Mouse (Mus musculus) midbrain, postnatal 0 days (tissue): ENCODE results near the gene Nsa2. TPM values are rescaled to one million over a fixed set of nuclear protein-coding genes. Genes with fewer than 3 reads are reported as not detected.

Source experiments
- ATAC-seq: fragments of 200-750 bp; cut with Nextera tagmentation; 2 replicates; pipeline ENCODE4 v1.8.0; 2017; ENCODE audit warnings: moderate number of reproducible peaks, mild to moderate bottlenecking, moderate TSS enrichment, moderate library complexity; ENCODE audit not compliant: low FRiP score
- DNase-seq: peaks from one replicate; pipeline ENCODE4 v3.0.0-alpha.2; 2015; ENCODE audit warnings: low spot score
- H3K27ac ChIP-seq: fragments of 300-500 bp; sonication (generic); 2 replicates; pipeline ENCODE4 v1.5.1; 2014; ENCODE audit warnings: low read depth, mild to moderate bottlenecking, low read length, mixed read lengths
- H3K27me3 ChIP-seq: fragments of 300-500 bp; sonication (generic); 2 replicates; pipeline ENCODE4 v1.6.1; 2014; ENCODE audit warnings: low read length, control low read depth, mixed read lengths; ENCODE audit not compliant: insufficient read depth
- H3K36me3 ChIP-seq: fragments of 300-500 bp; sonication (generic); 2 replicates; pipeline ENCODE4 v1.6.1; 2014; ENCODE audit warnings: low read length, control low read depth, mixed read lengths; ENCODE audit not compliant: insufficient read depth
- H3K4me1 ChIP-seq: fragments of 300-500 bp; sonication (generic); 2 replicates; pipeline ENCODE4 v1.6.1; 2014; ENCODE audit warnings: mild to moderate bottlenecking, control low read depth, antibody characterized with exemption, low read length, mixed read lengths; ENCODE audit not compliant: insufficient read depth
- H3K4me2 ChIP-seq: fragments of 300-500 bp; sonication (generic); 2 replicates; pipeline ENCODE4 v1.6.1; 2014; ENCODE audit warnings: low read depth, mild to moderate bottlenecking, low read length, mixed read lengths; ENCODE audit not compliant: poor library complexity, severe bottlenecking
- H3K4me3 ChIP-seq: fragments of 300-500 bp; sonication (generic); 2 replicates; pipeline ENCODE4 v1.5.1; 2014; ENCODE audit warnings: low read depth, mild to moderate bottlenecking, low read length, moderate library complexity
- H3K9ac ChIP-seq: fragments of 300-500 bp; sonication (generic); replicated peaks from 2 replicates; pipeline ENCODE4 v1.6.1; 2014; ENCODE audit warnings: mild to moderate bottlenecking, low read length, moderate library complexity, mixed read lengths; ENCODE audit not compliant: poor library complexity, severe bottlenecking
- H3K9me3 ChIP-seq: fragments of 300-500 bp; sonication (generic); 2 replicates; pipeline ENCODE4 v1.6.1; 2016; ENCODE audit warnings: low read length, control low read depth
- CTCF ChIP-seq: IDR thresholded peaks from 2 replicates; pipeline ENCODE4 v1.5.1; 2016; ENCODE audit warnings: antibody characterized with exemption, mild to moderate bottlenecking
- WGBS: fragments of 180-500 bp; shearing (Covaris S2); extraction: QIAGEN DNeasy Blood & Tissue Kit; methylation state at CpG from one replicate; pipeline ENCODE4 v1.1.7; 2014; 5-methylcytosine and 5-hydroxymethylcytosine counted together
- polyA plus RNA-seq: library from polyadenylated mRNA; unstranded; fragments of >200 nt; fragmentation: Nextera tagmentation; extraction: Ambion mirVana; gene quantifications from 2 replicates; pipeline ENCODE4 v1.2.1, GENCODE M21; 2015
- total RNA-seq: library from RNA; depleted of rRNA; stranded (reverse); fragments of >200 nt; gene quantifications from 2 replicates; pipeline ENCODE4 v1.2.3, GENCODE M21; 2014; rRNA removed

The Nsa2 gene
- total and polyA plus RNA-seq, 2 experiments from 2014 or later: 24.1 to 35.6 TPM

- H3K9me3 ChIP-seq: no peaks in the 10 kb centered on the region
- WGBS: 88% methylated on average over 2 of the region's 2 CpGs
- H3K4me2 ChIP-seq: no peak overlapping the region
- no peak for ATAC-seq
- no peak for TF ChIP-seq CTCF
- H3K27ac ChIP-seq: no peak overlapping the region
- H3K27me3 ChIP-seq: no peaks in the 10 kb centered on the region
- H3K4me3 ChIP-seq: no peak overlapping the region
- no peaks in the 10 kb centered on the region for H3K4me1 ChIP-seq
- no peak overlapping the region for H3K9ac ChIP-seq
- H3K36me3 ChIP-seq: no peaks in the 10 kb centered on the region
- DNase-seq: peak; percentile 51
These were observed 57.5 kb downstream of the Nsa2 start for GRCm38 (mm10) chr13:97080201-97080600.

Other genes starting within 250 kb of the Nsa2 start
- 0.47 and 0.93 TPM in 2 replicates for gene Gcnt4, start 213.2 kb downstream of the Nsa2 start, total RNA-seq
- 0.22 and 0.26 TPM in 2 replicates for gene Gcnt4, start 213.2 kb downstream of the Nsa2 start, polyA plus RNA-seq
- gene 1700029F12Rik, start 103.6 kb downstream of the Nsa2 start, total RNA-seq: not detected in 2 replicates
- not detected in 2 replicates for gene 1700029F12Rik, start 103.6 kb downstream of the Nsa2 start, polyA plus RNA-seq
- 46.4 and 48.8 TPM in 2 replicates for gene Fam169a, start 70.7 kb downstream of the Nsa2 start, total RNA-seq
- gene Fam169a, start 70.7 kb downstream of the Nsa2 start, polyA plus RNA-seq: 28.8 and 29.9 TPM in 2 replicates
- gene Gm6169, start 38.7 kb downstream of the Nsa2 start, total RNA-seq: not detected in 2 replicates
- gene Gm6169, start 38.7 kb downstream of the Nsa2 start, polyA plus RNA-seq: 0.58 and 0.89 TPM in 2 replicates
- gene Gfm2, start within 50 bp of the Nsa2 start, total RNA-seq: 23.1 and 31.4 TPM in 2 replicates
- 21.5 and 24.1 TPM in 2 replicates for gene Gfm2, start within 50 bp of the Nsa2 start, polyA plus RNA-seq
- 55.1 and 70.5 TPM in 2 replicates for gene Hexb, start 60.4 kb upstream of the Nsa2 start, total RNA-seq
- gene Hexb, start 60.4 kb upstream of the Nsa2 start, polyA plus RNA-seq: 57.7 and 59.7 TPM in 2 replicates
- 326 and 348 TPM in 2 replicates for gene Enc1, start 103.2 kb upstream of the Nsa2 start, total RNA-seq
- gene Enc1, start 103.2 kb upstream of the Nsa2 start, polyA plus RNA-seq: 54.0 and 54.2 TPM in 2 replicates